Comparison of ENCODE assay signal across 26 mouse cellular contexts in genomic region chr7:71377983-71378382, GRCm38 (mm10). TPM values are rescaled to one million over a fixed set of nuclear protein-coding genes. Genes with fewer than 3 reads are reported as not detected.
DNase-seq lines count a peak whose midpoint lies in the region; ATAC-seq lines count a peak whose summit lies in the region.
"Had no signal": no experiment of that assay in that cellular context is flagged by ENCODE, and none has a peak within 500 bp of the region (broad histone marks: within the 10 kb centered on the region; RNA-seq: fewer than 3 reads in every experiment).

No protein-coding gene starts in this region.

- peak overlapping the region; percentile 47 for H3K27ac ChIP-seq in heart, embryonic 10.5 days
- H3K27ac ChIP-seq in embryonic facial prominence, embryonic 14.5 days (replicated peaks; ENCODE audit: low read depth, low read length), result no peak overlapping the region
- H3K27ac ChIP-seq: hindbrain, postnatal 0 days; left cerebral cortex, adult 2 months; liver, embryonic 14.5 days; neural tube, embryonic 13.5 days; stomach, postnatal 0 days had no signal

- peaks cover 31% of the 10 kb centered on the region for H3K4me1 ChIP-seq in heart, embryonic 10.5 days
- H3K4me1 ChIP-seq in embryonic facial prominence, embryonic 14.5 days (ENCODE audit: control insufficient read depth, insufficient read depth, low read length), result peaks cover 4% of the 10 kb centered on the region; the same call in 1 of the 2 replicates

- no peak overlapping the region for H3K4me2 ChIP-seq in embryonic facial prominence, embryonic 14.5 days (ENCODE audit: low read depth, low read length)
- H3K4me2 ChIP-seq: neural tube, embryonic 13.5 days had no signal

- H3K9ac ChIP-seq in embryonic facial prominence, embryonic 14.5 days (ENCODE audit: low read depth, low read length), result no peak overlapping the region
- H3K9ac ChIP-seq: forebrain, postnatal 0 days; liver, embryonic 14.5 days; neural tube, embryonic 13.5 days had no signal

- no peaks in the 10 kb centered on the region for H3K36me3 ChIP-seq in heart, embryonic 10.5 days
- no peaks in the 10 kb centered on the region for H3K36me3 ChIP-seq in embryonic facial prominence, embryonic 14.5 days (ENCODE audit: control insufficient read depth, insufficient read depth, low read length)
- H3K36me3 ChIP-seq: neural tube, embryonic 13.5 days had no signal

- no peak for DNase-seq in heart, embryonic 10.5 days (ENCODE audit: low spot score)
- DNase-seq in heart, adult 8-10 months (ENCODE audit: low spot score), result no peak
- DNase-seq in kidney, postnatal 10 days, result peak; percentile 38
- no peak for DNase-seq in kidney, adult 18-20 months
- peak; percentile 6 for DNase-seq in R1 (ENCODE audit: low read depth, low spot score)
- peak; percentile 42 for DNase-seq in embryonic facial prominence, embryonic 14.5 days (ENCODE audit: low spot score)
- DNase-seq in spleen, postnatal 4 days (ENCODE audit: low spot score in 2 of 2), result no peak
- DNase-seq: adrenal gland, postnatal 25 days; B cell, adult 2 months; cerebellum, adult 8-10 months; forebrain, postnatal 0 days; heart, adult 18-20 months; kidney, postnatal 25 days; right cerebral cortex, postnatal 25 days had no signal

- ATAC-seq in embryonic facial prominence, embryonic 14.5 days (ENCODE audit: low read depth), result peak; percentile 15; the same call in 1 of the 2 replicates
- ATAC-seq in CD4-positive, CD25-positive, alpha-beta regulatory T cell, adult 4 months, result no peak
- ATAC-seq: forebrain, postnatal 0 days; hindbrain, postnatal 0 days had no signal

- WGBS in heart, embryonic 10.5 days, result 66% methylated on average over 6 of the region's 6 CpGs
- 62% methylated on average over 6 of the region's 6 CpGs for WGBS in embryonic facial prominence, embryonic 14.5 days

- no peak overlapping the region for H3K4me3 ChIP-seq in heart, embryonic 10.5 days
- H3K4me3 ChIP-seq in embryonic facial prominence, embryonic 14.5 days (ENCODE audit: low read depth, low read length), result no peak overlapping the region
- H3K4me3 ChIP-seq: left cerebral cortex, adult 2 months; megakaryocyte, embryonic 14.5 days; neural tube, embryonic 13.5 days had no signal

- no peaks in the 10 kb centered on the region for H3K27me3 ChIP-seq in heart, embryonic 10.5 days (ENCODE audit: insufficient read depth, poor library complexity, severe bottlenecking)
- no peaks in the 10 kb centered on the region for H3K27me3 ChIP-seq in embryonic facial prominence, embryonic 14.5 days (replicated peaks; ENCODE audit: control insufficient read depth, insufficient read depth, low read length)
- H3K27me3 ChIP-seq: neural tube, embryonic 13.5 days had no signal

- H3K9me3 ChIP-seq in heart, embryonic 10.5 days, result no peaks in the 10 kb centered on the region
- H3K9me3 ChIP-seq in embryonic facial prominence, embryonic 14.5 days (ENCODE audit: control insufficient read depth, low read length), result no peaks in the 10 kb centered on the region
- H3K9me3 ChIP-seq: megakaryocyte, embryonic 14.5 days; neural tube, embryonic 13.5 days had no signal

RNA-seq across cellular contexts. Expression of gene Gm10295, which starts 26.7 kb away (rescaled TPM):
- not detected in 2 replicates for polyA plus RNA-seq in heart, embryonic 10.5 days (2016; fragmentation: Nextera tagmentation; extraction: Ambion mirVana)
- total RNA-seq in heart, adult 8-10 months (2022), result not detected
- not detected in 2 replicates for polyA plus RNA-seq in embryonic facial prominence, embryonic 14.5 days (2014; fragmentation: Nextera tagmentation; extraction: Ambion mirVana)
- polyA plus RNA-seq in CD4-positive, CD25-positive, alpha-beta regulatory T cell, adult 4 months (2017; shearing (Covaris generic)), result not detected
- total RNA-seq: adrenal gland, postnatal 25 days; forebrain, postnatal 0 days; gastrocnemius, adult 8-10 months; heart, adult 18-20 months; hindbrain, postnatal 0 days; left cerebral cortex, adult 2 months; monocyte, adult 5-6 weeks had no signal
- polyA plus RNA-seq: cortical plate, adult 2 months; forebrain, postnatal 0 days; heart, postnatal 0 days; hindbrain, postnatal 0 days; limb, embryonic 11.5 days; liver, embryonic 14.5 days; neural tube, embryonic 13.5 days; stomach, postnatal 0 days had no signal

Comparison
In these comparisons a context has a peak if more than half of its experiments do, and no peak if none do; other contexts are left out.
1. DNase-seq: peak in kidney, postnatal 10 days (single experiment), R1 (single experiment) and embryonic facial prominence, embryonic 14.5 days (single experiment); none in heart, embryonic 10.5 days (single experiment), heart, adult 8-10 months (single experiment), kidney, adult 18-20 months (single experiment) and spleen, postnatal 4 days (0 of 2).